Mouse (Mus musculus) kidney, adult 2 months (tissue): ENCODE results near the gene Timm8a2. TPM values are rescaled to one million over a fixed set of nuclear protein-coding genes. Genes with fewer than 3 reads are reported as not detected.

Source experiments
- DNase-seq: peaks from one replicate; pipeline ENCODE4 v3.0.0; 2021
- H3K27ac ChIP-seq: fragments of 200-500 bp; 2 replicates; pipeline ENCODE4 v1.5.1; 2012; ENCODE audit warnings: low read depth, low read length, control low read depth, inconsistent platforms; ENCODE audit not compliant: insufficient read depth
- H3K27me3 ChIP-seq: fragments of 200-500 bp; replicated peaks from 2 replicates; pipeline ENCODE4 v1.6.1; 2012; ENCODE audit warnings: mild to moderate bottlenecking, moderate library complexity, low read length, inconsistent platforms; ENCODE audit not compliant: control insufficient read depth, insufficient read depth
- H3K36me3 ChIP-seq: fragments of 200-500 bp; 2 replicates; pipeline ENCODE4 v1.6.1; 2012; ENCODE audit warnings: mild to moderate bottlenecking, moderate library complexity, low read length, inconsistent platforms; ENCODE audit not compliant: control insufficient read depth, insufficient read depth
- H3K4me1 ChIP-seq: fragments of 200-500 bp; 2 replicates; pipeline ENCODE4 v1.6.1; 2011; ENCODE audit warnings: low read length; ENCODE audit not compliant: control insufficient read depth, insufficient read depth
- H3K4me3 ChIP-seq: fragments of 200-500 bp; 2 replicates; pipeline ENCODE4 v1.5.1; 2011; ENCODE audit warnings: mild to moderate bottlenecking, low read depth, low read length, control low read depth; ENCODE audit not compliant: insufficient read depth
- CTCF ChIP-seq: fragments of 200-500 bp; conservative IDR thresholded peaks from 2 replicates; pipeline ENCODE4 v1.5.1; 2011; ENCODE audit warnings: low read depth, mild to moderate bottlenecking, control low read depth, low read length, moderate library complexity, mixed read lengths; ENCODE audit not compliant: insufficient read depth, insufficient read length
- POLR2A ChIP-seq: fragments of 200-500 bp; IDR thresholded peaks from one replicate; pipeline ENCODE4 v1.6.1; 2011; ENCODE audit warnings: low read depth, low read length, control low read depth
- WGBS: fragments of 180-500 bp; shearing (Covaris S2); methylation state at CpG from one replicate; pipeline ENCODE4 v1.1.7; 2018; 5-methylcytosine and 5-hydroxymethylcytosine counted together
- polyA plus RNA-seq: library from polyadenylated mRNA; depleted of rRNA; stranded (reverse); fragments of >200 nt; gene quantifications from 2 replicates; pipeline ENCODE4 v1.2.3, GENCODE M21; 2012; rRNA removed

The Timm8a2 gene
- polyA plus RNA-seq, 1 experiment = not detected

- 83% methylated on average over 3 of the region's 3 CpGs for WGBS
- TF ChIP-seq CTCF = no peak
- no peak for TF ChIP-seq POLR2A
- Histone ChIP-seq H3K4me3 (no peak overlapping the region), H3K27me3 (no peaks in the 10 kb centered on the region), H3K4me1 (peaks cover 7% of the 10 kb centered on the region; the same call in 1 of the 2 replicates), H3K27ac (no peak overlapping the region), H3K36me3 (no peaks in the 10 kb centered on the region)
- no peak for DNase-seq
Measured at GRCm38 (mm10) chr14:122077017-122077416, 42.5 kb downstream of the Timm8a2 start.

- H3K36me3 ChIP-seq = no peaks in the 10 kb centered on the region
- H3K4me3 ChIP-seq = no peak overlapping the region
- peak; percentile 68 for TF ChIP-seq CTCF
- TF ChIP-seq POLR2A = no peak
- 43% methylated on average over 6 of the region's 6 CpGs for WGBS
- peaks cover 7% of the 10 kb centered on the region; the same call in 1 of the 2 replicates for H3K4me1 ChIP-seq
- no peak overlapping the region for H3K27ac ChIP-seq
- peak; percentile 68 for DNase-seq
- H3K27me3 ChIP-seq = no peaks in the 10 kb centered on the region
Measured at GRCm38 (mm10) chr14:122079428-122079827, 45.0 kb downstream of the Timm8a2 start.

- Histone ChIP-seq H3K27me3 (no peaks in the 10 kb centered on the region), H3K4me1 (peaks cover 7% of the 10 kb centered on the region; the same call in 1 of the 2 replicates), H3K27ac (no peak overlapping the region), H3K36me3 (no peaks in the 10 kb centered on the region), H3K4me3 (no peak overlapping the region)
- DNase-seq = no peak
- TF ChIP-seq CTCF (no peak), POLR2A (no peak)
- WGBS = 83% methylated on average over 5 of the region's 5 CpGs
Measured at GRCm38 (mm10) chr14:122079921-122080320, 45.4 kb downstream of the Timm8a2 start.

- WGBS = 48% methylated on average over 3 of the region's 3 CpGs
- no peaks in the 10 kb centered on the region for H3K27me3 ChIP-seq
- no peak for DNase-seq
- H3K27ac ChIP-seq = no peak overlapping the region
- TF ChIP-seq CTCF (no peak), POLR2A (no peak)
- H3K36me3 ChIP-seq = no peaks in the 10 kb centered on the region
- H3K4me3 ChIP-seq = no peak overlapping the region
- no peaks in the 10 kb centered on the region for H3K4me1 ChIP-seq
Measured at GRCm38 (mm10) chr14:122081308-122081707, 46.8 kb downstream of the Timm8a2 start.

GRCm38 (mm10) chr14:122083499-122083898 lies 49.0 kb downstream of the Timm8a2 start:
- DNase-seq = no peak
- Histone ChIP-seq H3K27ac (no peak overlapping the region), H3K4me3 (no peak overlapping the region), H3K36me3 (no peaks in the 10 kb centered on the region), H3K4me1 (no peaks in the 10 kb centered on the region), H3K27me3 (no peaks in the 10 kb centered on the region)
- TF ChIP-seq POLR2A (no peak), CTCF (no peak)
- 75% methylated on average over 7 of the region's 7 CpGs for WGBS

GRCm38 (mm10) chr14:122087956-122088355 lies 53.5 kb downstream of the Timm8a2 start:
- Histone ChIP-seq H3K36me3 (no peaks in the 10 kb centered on the region), H3K27ac (no peak overlapping the region), H3K27me3 (no peaks in the 10 kb centered on the region), H3K4me3 (no peak overlapping the region), H3K4me1 (no peaks in the 10 kb centered on the region)
- TF ChIP-seq POLR2A = no peak
- TF ChIP-seq CTCF = no peak
- DNase-seq = no peak
- 72% methylated on average over 5 of the region's 5 CpGs for WGBS

Other genes with a start within 250 kb of the Timm8a2 start
- 41.9 and 50.7 TPM in 2 replicates for gene Dock9, start 236.8 kb upstream of the Timm8a2 start, polyA plus RNA-seq
- gene Ubac2, start 156.1 kb upstream of the Timm8a2 start, polyA plus RNA-seq = 69.3 and 71.6 TPM in 2 replicates
- gene Gpr18, start 118.9 kb upstream of the Timm8a2 start, polyA plus RNA-seq = 0.83 and 3.5 TPM in 2 replicates
- gene Gpr183, start 69.5 kb upstream of the Timm8a2 start, polyA plus RNA-seq = 0.65 and 1.7 TPM in 2 replicates
- gene Tm9sf2, start 72.4 kb downstream of the Timm8a2 start, polyA plus RNA-seq = 136 and 197 TPM in 2 replicates
- gene Clybl, start 147.0 kb downstream of the Timm8a2 start, polyA plus RNA-seq = 62.1 and 66.7 TPM in 2 replicates